Mouse (Mus musculus): ENCODE results near the gene Eml4. TPM values are rescaled to one million over a fixed set of nuclear protein-coding genes. Genes with fewer than 3 reads are reported as not detected.

Eml4 gene
- polyA plus RNA-seq, 1 experiment from 2014 or later, result 40.6 TPM

GRCm38 (mm10) chr17:83526091-83526561, 175.4 kb downstream of the Eml4 start:
- Histone ChIP-seq H3K27me3 (ENCODE audit: poor library complexity, severe bottlenecking) (peaks cover 29% of the 10 kb centered on the region), H3K36me3 (replicated peaks) (no peaks in the 10 kb centered on the region), H3K4me3 (peak overlapping the region; percentile 19), H3K4me1 (peaks cover 46% of the 10 kb centered on the region), H3K27ac (peak overlapping the region; percentile 88), H3K9me3 (no peaks in the 10 kb centered on the region)
- DNase-seq (ENCODE audit: extremely low spot score, low spot score), result peak; percentile 48
- WGBS, result 3% methylated on average over 5 of the region's 5 CpGs

- peaks cover 46% of the 10 kb centered on the region for H3K4me1 ChIP-seq
- 18% methylated on average over 13 of the region's 13 CpGs for WGBS
- H3K36me3 ChIP-seq (replicated peaks), result no peaks in the 10 kb centered on the region
- H3K9me3 ChIP-seq, result no peaks in the 10 kb centered on the region
- H3K4me3 ChIP-seq, result peak overlapping the region; percentile 37
- H3K27ac ChIP-seq, result peak overlapping the region; percentile 88
- DNase-seq (ENCODE audit: extremely low spot score, low spot score), result peak; percentile 70
- peaks cover 29% of the 10 kb centered on the region for H3K27me3 ChIP-seq (ENCODE audit: poor library complexity, severe bottlenecking)
Measured at GRCm38 (mm10) chr17:83526624-83527532, 176.1 kb downstream of the Eml4 start.

- Histone ChIP-seq H3K9me3 (no peaks in the 10 kb centered on the region), H3K36me3 (replicated peaks) (no peaks in the 10 kb centered on the region), H3K4me1 (peaks cover 46% of the 10 kb centered on the region), H3K27ac (peak overlapping the region; percentile 88), H3K4me3 (peak overlapping the region; percentile 37), H3K27me3 (ENCODE audit: poor library complexity, severe bottlenecking) (peaks cover 29% of the 10 kb centered on the region)
- WGBS, result 23% methylated on average over 17 of the region's 17 CpGs
- peak; percentile 43 for DNase-seq (ENCODE audit: extremely low spot score, low spot score)
Measured at GRCm38 (mm10) chr17:83527651-83528381, 177.1 kb downstream of the Eml4 start.

Other genes with a start within 250 kb of the Eml4 start
- gene Pkdcc, start 135.6 kb upstream of the Eml4 start, polyA plus RNA-seq (2016; fragmentation: Nextera tagmentation; extraction: Ambion mirVana), result 6.2 and 6.6 TPM in 2 replicates
- gene Cox7a2l, start 166.4 kb downstream of the Eml4 start, polyA plus RNA-seq (2016; fragmentation: Nextera tagmentation; extraction: Ambion mirVana), result 131 and 132 TPM in 2 replicates